Mouse (Mus musculus) kidney, embryonic 15.5 days (tissue): ENCODE measurements around the gene Mtmr1. TPM values are rescaled to one million over a fixed set of nuclear protein-coding genes. Genes with fewer than 3 reads are reported as not detected.

Source experiments
- ATAC-seq: fragments of 200-750 bp; cut with Nextera tagmentation; replicated peaks from 2 replicates; pipeline ENCODE4 v1.8.0; 2017; ENCODE audit warnings: moderate TSS enrichment; ENCODE audit not compliant: low FRiP score
- H3K27ac ChIP-seq: fragments of 300-500 bp; sonication (generic); 2 replicates; pipeline ENCODE4 v1.5.1; 2015; ENCODE audit warnings: mild to moderate bottlenecking, inconsistent platforms
- H3K27me3 ChIP-seq: fragments of 300-500 bp; sonication (generic); 2 replicates; pipeline ENCODE4 v1.6.1; 2015; ENCODE audit warnings: inconsistent platforms
- H3K36me3 ChIP-seq: fragments of 300-500 bp; sonication (generic); 2 replicates; pipeline ENCODE4 v1.6.1; 2015; ENCODE audit warnings: inconsistent platforms
- H3K4me1 ChIP-seq: fragments of 300-500 bp; sonication (generic); 2 replicates; pipeline ENCODE4 v1.6.1; 2015; ENCODE audit warnings: inconsistent platforms
- H3K4me2 ChIP-seq: fragments of 300-500 bp; sonication (generic); 2 replicates; pipeline ENCODE4 v1.6.1; 2015; ENCODE audit warnings: moderate library complexity, mild to moderate bottlenecking, inconsistent platforms
- H3K4me3 ChIP-seq: fragments of 300-500 bp; sonication (generic); replicated peaks from 2 replicates; pipeline ENCODE4 v1.5.1; 2015; ENCODE audit warnings: mild to moderate bottlenecking, inconsistent platforms
- H3K9ac ChIP-seq: fragments of 300-500 bp; sonication (generic); 2 replicates; pipeline ENCODE4 v1.6.1; 2015; ENCODE audit warnings: mild to moderate bottlenecking, inconsistent platforms
- H3K9me3 ChIP-seq: fragments of 300-500 bp; sonication (generic); replicated peaks from 2 replicates; pipeline ENCODE4 v1.6.1; 2016; ENCODE audit warnings: inconsistent platforms
- WGBS: fragments of 180-500 bp; shearing (Covaris S2); methylation state at CpG from one replicate; pipeline ENCODE4 v1.1.7; 2015; ENCODE audit warnings: mixed read lengths; 5-methylcytosine and 5-hydroxymethylcytosine counted together
- polyA plus RNA-seq: library from polyadenylated mRNA; unstranded; fragments of >200 nt; fragmentation: Nextera tagmentation; extraction: Ambion mirVana; gene quantifications from 2 replicates; pipeline ENCODE4 v1.2.1, GENCODE M21; 2015

Mtmr1 gene
- polyA plus RNA-seq, 1 experiment from 2014 or later: 9.3 TPM

DNA sequence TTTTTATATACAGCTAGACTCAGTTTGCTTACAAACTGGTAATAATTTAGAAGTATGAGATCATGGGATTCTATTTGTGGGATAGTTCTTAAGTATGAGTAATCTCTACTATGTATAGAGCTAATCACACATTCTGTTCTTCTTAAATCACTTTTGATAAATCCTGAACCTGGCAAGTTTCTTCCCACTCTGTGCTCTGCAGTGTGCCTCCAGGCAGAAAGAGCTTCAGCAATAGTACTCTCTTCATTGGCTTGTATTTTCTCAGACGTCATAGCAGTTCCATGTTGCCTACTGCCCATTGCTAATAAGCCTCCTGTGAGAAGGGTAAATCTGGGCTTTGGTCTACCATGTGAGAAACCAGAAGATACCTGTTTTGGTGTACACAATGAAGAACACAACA lies 43.8 kb downstream of the Mtmr1 start:
- H3K9me3 ChIP-seq: no peaks in the 10 kb centered on the region
- no peak overlapping the region for H3K4me2 ChIP-seq
- H3K27ac ChIP-seq: no peak overlapping the region
- H3K9ac ChIP-seq: no peak overlapping the region
- no peaks in the 10 kb centered on the region for H3K4me1 ChIP-seq
- WGBS: 64% methylated on average over 1 of the region's 1 CpGs
- no peaks in the 10 kb centered on the region for H3K36me3 ChIP-seq
- no peak overlapping the region for H3K4me3 ChIP-seq
- no peak for ATAC-seq
- no peaks in the 10 kb centered on the region for H3K27me3 ChIP-seq

DNA sequence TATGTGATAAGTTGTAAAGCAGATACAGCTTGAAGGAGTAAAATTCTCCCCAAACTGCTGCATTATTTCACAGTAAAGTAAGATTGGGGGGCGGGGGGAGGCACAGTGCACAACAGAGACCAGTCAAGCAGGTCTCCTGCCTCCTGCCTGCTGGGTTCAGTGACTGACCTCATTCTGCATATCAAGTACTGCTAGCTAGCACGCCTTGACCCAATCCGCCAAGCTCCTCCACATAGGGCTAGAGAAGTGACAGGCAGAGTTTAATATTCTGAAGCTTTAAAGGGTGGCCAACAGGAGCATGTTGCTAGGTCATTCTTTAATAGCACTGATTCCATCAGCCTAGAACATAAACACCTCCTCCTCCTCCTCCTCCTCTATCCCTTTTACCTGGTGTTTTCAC lies 48.2 kb downstream of the Mtmr1 start:
- Histone ChIP-seq H3K9me3 (no peaks in the 10 kb centered on the region), H3K36me3 (0 out of 2 replicates have a peak, but pooled peaks cover 4% of the 10 kb centered on the region), H3K9ac (no peak overlapping the region), H3K4me1 (no peaks in the 10 kb centered on the region), H3K27ac (no peak overlapping the region), H3K4me2 (no peak overlapping the region), H3K4me3 (no peak overlapping the region), H3K27me3 (0 out of 2 replicates have a peak, but pooled peaks cover 3% of the 10 kb centered on the region)
- WGBS: 50% methylated on average over 3 of the region's 3 CpGs
- ATAC-seq: no peak

DNA sequence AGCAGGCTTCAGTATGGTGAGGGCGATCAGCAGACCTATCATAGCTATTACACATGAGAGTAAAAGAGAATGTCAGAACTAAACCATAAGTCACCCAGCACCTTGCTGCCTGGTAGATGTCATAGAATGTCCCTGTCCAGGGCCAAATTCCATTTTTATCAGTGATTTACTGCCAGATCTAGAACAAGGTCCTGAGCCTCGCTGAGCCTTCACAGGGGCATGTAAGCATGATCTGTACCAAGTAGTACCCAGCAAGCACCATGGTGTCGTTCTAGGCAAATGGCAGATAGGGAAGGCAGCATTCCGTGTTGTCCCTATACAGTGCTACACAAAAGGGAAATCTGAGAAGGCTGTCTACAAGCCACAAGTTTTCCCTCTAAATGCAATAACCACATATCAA lies 49.1 kb downstream of the Mtmr1 start:
- H3K9me3 ChIP-seq: no peaks in the 10 kb centered on the region
- ATAC-seq: no peak
- H3K9ac ChIP-seq: no peak overlapping the region
- no peak overlapping the region for H3K4me2 ChIP-seq
- no peak overlapping the region for H3K27ac ChIP-seq
- 0 out of 2 replicates have a peak, but pooled peaks cover 3% of the 10 kb centered on the region for H3K27me3 ChIP-seq
- 0 out of 2 replicates have a peak, but pooled peaks cover 4% of the 10 kb centered on the region for H3K36me3 ChIP-seq
- H3K4me1 ChIP-seq: no peaks in the 10 kb centered on the region
- no peak overlapping the region for H3K4me3 ChIP-seq
- 85% methylated on average over 4 of the region's 4 CpGs for WGBS

DNA sequence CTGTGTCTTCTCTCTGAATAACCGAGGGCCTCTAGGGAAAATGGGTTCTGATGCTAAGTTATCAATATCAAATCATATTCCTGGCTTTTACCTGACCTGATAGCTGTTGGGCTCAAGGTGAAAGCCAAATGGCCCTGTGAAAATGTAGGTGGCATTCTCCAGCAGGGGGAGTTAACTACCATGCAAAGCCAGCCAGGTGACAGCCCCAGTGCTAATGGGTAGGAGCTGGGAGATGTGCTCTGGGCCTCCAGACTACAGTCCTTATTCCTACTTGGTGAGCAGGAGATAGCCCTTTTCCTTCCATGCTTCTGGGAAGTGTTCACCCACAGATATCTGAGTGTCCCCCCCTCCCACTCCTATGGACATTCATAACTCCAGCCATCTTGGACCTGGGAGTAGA lies 60.3 kb downstream of the Mtmr1 start:
- 69% methylated on average over 1 of the region's 1 CpGs for WGBS
- ATAC-seq: no peak
- Histone ChIP-seq H3K9me3 (no peaks in the 10 kb centered on the region), H3K27me3 (no peaks in the 10 kb centered on the region; the same call in 1 of the 2 replicates), H3K4me2 (no peak overlapping the region), H3K36me3 (peaks cover 4% of the 10 kb centered on the region; the same call in 1 of the 2 replicates), H3K27ac (no peak overlapping the region), H3K4me1 (no peaks in the 10 kb centered on the region), H3K4me3 (no peak overlapping the region), H3K9ac (no peak overlapping the region)

DNA sequence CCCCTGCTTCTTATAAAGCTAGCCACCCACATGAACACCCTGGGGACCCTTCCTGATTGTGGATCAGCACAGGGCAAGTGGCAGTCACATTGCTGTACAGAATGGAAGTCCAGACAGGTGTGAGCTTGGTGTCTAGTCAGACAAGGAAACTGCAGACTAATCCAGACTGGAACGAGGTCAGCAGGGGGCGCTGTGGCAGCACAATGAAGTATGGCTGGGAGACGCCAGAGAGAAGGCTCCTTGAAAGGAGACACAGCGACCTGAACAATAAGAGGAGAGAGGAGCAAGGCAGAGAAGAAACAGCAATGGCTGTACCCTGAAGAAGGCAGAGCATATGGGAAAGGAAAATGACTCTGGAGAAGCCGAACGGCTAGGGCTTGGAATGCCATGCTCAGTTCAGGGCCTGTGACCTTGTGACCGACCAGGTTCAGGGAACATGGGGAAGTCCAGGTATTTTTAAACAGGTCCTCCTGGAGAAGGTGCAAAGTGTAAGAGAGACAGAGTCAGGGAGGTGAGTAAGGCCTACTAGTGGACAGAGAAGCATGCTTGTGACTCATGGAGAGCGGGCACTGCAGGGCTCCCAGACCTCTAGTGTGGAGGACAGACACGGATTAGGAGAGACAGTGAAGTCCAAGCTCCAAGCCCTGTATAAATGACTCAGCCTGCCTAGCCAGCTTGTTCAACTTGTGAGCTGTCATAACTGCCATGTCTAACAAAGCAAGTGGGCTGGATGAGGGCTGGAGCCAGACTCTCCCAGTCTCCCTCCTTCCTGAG lies 61.4 kb downstream of the Mtmr1 start:
- no peaks in the 10 kb centered on the region for H3K27me3 ChIP-seq
- WGBS: 49% methylated on average over 9 of the region's 9 CpGs
- peak; percentile 60; the same call in 1 of the 2 replicates for ATAC-seq
- no peaks in the 10 kb centered on the region for H3K9me3 ChIP-seq
- H3K27ac ChIP-seq: no peak overlapping the region
- H3K36me3 ChIP-seq: peaks cover 4% of the 10 kb centered on the region; the same call in 1 of the 2 replicates
- H3K9ac ChIP-seq: no peak overlapping the region
- no peaks in the 10 kb centered on the region for H3K4me1 ChIP-seq
- no peak overlapping the region for H3K4me3 ChIP-seq
- no peak overlapping the region for H3K4me2 ChIP-seq

DNA sequence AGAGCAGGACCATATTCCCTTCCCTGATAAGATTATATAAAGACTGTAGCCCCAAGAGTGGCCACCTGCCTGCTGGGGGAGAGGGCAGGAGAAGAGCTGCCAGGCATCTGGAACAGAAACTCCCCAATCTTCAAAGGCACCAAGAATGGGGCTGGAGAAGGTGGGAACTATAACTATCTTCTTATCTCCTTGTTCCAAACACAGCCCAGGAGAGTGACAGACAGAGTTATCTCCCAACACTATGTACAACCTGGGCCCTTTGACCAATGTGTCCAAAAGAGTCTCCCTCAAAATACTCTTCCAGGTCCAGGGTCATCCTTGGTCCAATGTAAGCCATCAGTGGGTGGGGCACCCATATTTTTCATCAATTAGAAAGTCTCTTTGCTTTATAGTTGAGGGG lies 62.9 kb downstream of the Mtmr1 start:
- H3K4me2 ChIP-seq: no peak overlapping the region
- ATAC-seq: no peak
- no peaks in the 10 kb centered on the region for H3K9me3 ChIP-seq
- no peak overlapping the region for H3K9ac ChIP-seq
- no peaks in the 10 kb centered on the region for H3K4me1 ChIP-seq
- H3K27me3 ChIP-seq: no peaks in the 10 kb centered on the region
- no peak overlapping the region for H3K4me3 ChIP-seq
- 0 out of 2 replicates have a peak, but pooled peaks cover 4% of the 10 kb centered on the region for H3K36me3 ChIP-seq
- H3K27ac ChIP-seq: no peak overlapping the region

DNA sequence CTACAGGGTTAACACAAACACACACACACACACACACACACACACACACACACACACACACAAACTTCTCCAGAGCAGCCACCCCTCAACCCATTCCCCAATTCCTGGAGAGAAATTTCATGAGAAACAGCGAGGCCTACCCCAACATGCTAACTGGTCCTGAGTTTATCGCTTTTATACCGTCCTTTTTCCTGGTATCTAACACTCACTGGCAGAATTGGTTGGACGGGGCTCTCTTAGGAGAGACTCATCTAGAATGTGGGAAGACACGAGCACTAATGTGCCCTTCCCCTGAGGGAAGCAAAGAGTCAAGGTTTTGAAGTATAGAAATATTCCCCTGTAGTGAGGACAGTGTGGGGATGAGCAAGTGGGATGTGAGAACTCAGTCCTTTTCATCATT lies 66.3 kb downstream of the Mtmr1 start:
- Histone ChIP-seq H3K27ac (no peak overlapping the region), H3K27me3 (no peaks in the 10 kb centered on the region), H3K4me1 (no peaks in the 10 kb centered on the region), H3K4me3 (no peak overlapping the region), H3K4me2 (no peak overlapping the region), H3K36me3 (no peaks in the 10 kb centered on the region), H3K9me3 (no peaks in the 10 kb centered on the region), H3K9ac (no peak overlapping the region)
- WGBS: 86% methylated on average over 5 of the region's 5 CpGs
- ATAC-seq: no peak

DNA sequence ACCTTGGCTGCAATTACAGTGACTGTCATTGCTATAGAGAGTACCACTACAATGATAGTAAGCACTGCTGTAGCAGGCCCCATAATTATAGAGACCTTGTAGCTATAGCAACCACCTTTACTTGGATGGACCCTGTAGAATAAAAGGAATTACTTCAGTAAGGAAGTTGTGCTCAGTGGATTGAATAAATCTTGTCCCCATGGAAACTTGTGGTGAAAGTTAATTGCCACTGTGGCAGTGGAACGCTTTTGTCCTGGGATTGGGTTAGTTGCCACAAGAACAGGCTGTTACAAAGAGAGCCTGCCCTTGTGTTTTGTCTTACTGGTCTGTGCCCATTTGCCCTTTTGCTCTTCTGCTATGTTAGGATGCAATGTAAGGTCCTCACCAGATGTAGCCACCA lies 69.9 kb downstream of the Mtmr1 start:
- 94% methylated on average over 1 of the region's 1 CpGs for WGBS
- Histone ChIP-seq H3K4me3 (no peak overlapping the region), H3K36me3 (no peaks in the 10 kb centered on the region; the same call in 1 of the 2 replicates), H3K9me3 (no peaks in the 10 kb centered on the region), H3K4me2 (no peak overlapping the region), H3K27ac (no peak overlapping the region), H3K9ac (no peak overlapping the region), H3K4me1 (no peaks in the 10 kb centered on the region), H3K27me3 (no peaks in the 10 kb centered on the region)
- no peak for ATAC-seq

DNA sequence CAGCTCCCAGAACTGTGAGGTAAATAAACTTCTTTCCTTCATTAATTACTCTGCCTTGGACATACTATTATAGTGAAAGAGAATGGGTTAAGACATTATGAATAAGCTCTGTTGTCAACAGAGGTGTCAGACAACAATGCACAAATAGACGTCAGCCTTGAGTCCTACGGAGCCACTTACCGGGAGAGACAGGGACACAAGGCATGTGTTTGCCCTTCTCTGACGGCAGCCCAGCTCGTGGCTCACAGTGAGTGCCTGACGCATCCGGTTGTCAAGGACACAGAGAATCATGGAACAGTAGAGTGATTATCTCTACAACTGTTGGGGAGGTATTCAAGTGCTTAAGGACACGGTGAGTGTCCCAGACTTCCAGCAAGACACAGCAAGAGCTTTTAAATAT lies 70.3 kb downstream of the Mtmr1 start:
- Histone ChIP-seq H3K9me3 (no peaks in the 10 kb centered on the region), H3K4me2 (no peak overlapping the region), H3K36me3 (no peaks in the 10 kb centered on the region; the same call in 1 of the 2 replicates), H3K27ac (no peak overlapping the region), H3K27me3 (no peaks in the 10 kb centered on the region), H3K4me3 (no peak overlapping the region), H3K4me1 (no peaks in the 10 kb centered on the region), H3K9ac (no peak overlapping the region)
- ATAC-seq: no peak
- 82% methylated on average over 8 of the region's 8 CpGs for WGBS

DNA sequence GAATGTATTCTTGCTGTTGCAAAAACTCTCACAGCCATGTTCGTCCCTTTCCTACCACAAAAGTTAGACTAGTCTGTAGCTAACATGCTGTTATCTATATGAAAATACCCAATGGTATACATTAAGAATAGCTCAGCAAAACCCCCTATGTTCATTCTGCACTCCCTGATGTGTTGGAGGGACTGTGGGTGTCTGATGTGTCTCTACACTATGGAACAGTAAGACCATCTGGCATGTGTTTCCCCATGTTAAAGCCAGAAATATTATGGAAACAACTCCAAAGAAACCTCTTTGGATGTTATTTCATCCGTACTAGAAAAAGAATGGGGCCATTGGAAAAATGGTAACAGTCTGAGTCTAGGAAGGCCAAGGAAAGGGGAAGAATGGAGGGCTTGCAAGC lies 71.0 kb downstream of the Mtmr1 start:
- Histone ChIP-seq H3K4me3 (no peak overlapping the region), H3K27me3 (no peaks in the 10 kb centered on the region), H3K9me3 (no peaks in the 10 kb centered on the region), H3K9ac (no peak overlapping the region), H3K36me3 (no peaks in the 10 kb centered on the region; the same call in 1 of the 2 replicates), H3K4me1 (no peaks in the 10 kb centered on the region), H3K27ac (no peak overlapping the region), H3K4me2 (no peak overlapping the region)
- whole genome bisulfite sequencing: 83% methylated on average over 2 of the region's 2 CpGs
- no peak for ATAC-seq

DNA sequence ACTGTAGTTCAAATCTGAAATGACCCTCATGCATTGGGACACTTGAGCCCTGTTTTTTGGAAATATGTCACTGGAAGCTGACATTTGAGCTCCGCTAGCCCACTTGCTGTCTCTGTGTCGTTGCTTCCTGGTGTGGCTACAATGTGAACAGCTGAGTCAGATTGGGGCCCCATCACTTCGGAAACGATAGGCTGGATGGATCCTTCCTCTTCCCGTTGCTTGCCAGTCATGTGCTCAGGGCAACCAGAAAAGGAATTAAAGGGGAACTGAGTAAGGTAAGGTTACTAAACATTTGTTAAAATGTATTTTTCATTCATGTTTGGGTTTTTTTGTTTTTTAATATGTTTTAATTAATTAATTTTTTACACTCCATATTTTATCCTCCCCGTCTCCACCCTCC lies 74.9 kb downstream of the Mtmr1 start:
- ATAC-seq: no peak
- H3K9me3 ChIP-seq: no peaks in the 10 kb centered on the region
- H3K36me3 ChIP-seq: no peaks in the 10 kb centered on the region; the same call in 1 of the 2 replicates
- WGBS: 88% methylated on average over 6 of the region's 6 CpGs
- no peaks in the 10 kb centered on the region for H3K4me1 ChIP-seq
- H3K27ac ChIP-seq: no peak overlapping the region
- no peak overlapping the region for H3K4me2 ChIP-seq
- H3K4me3 ChIP-seq: no peak overlapping the region
- H3K9ac ChIP-seq: no peak overlapping the region
- no peaks in the 10 kb centered on the region for H3K27me3 ChIP-seq

DNA sequence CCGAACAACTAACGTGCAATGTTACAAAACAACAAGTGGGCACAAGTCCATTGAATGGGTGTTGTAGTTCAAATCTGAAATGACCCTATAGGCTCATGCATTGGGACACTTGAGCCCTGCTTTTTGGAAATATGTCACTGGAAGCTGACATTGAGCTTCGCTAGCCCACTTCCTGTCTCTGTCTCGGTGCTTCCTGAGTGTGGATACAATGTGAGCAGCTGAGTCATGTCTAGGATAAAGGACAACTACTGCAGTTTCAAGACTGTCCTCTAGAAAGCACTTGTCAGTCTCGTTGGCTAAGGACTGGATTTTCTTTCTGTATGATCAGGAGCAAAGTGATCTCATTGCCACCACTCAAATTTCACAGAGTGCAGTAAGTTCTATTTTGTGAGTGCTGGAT lies 78.4 kb downstream of the Mtmr1 start:
- no peak overlapping the region for H3K9ac ChIP-seq
- H3K27me3 ChIP-seq: no peaks in the 10 kb centered on the region
- no peak overlapping the region for H3K27ac ChIP-seq
- H3K9me3 ChIP-seq: no peaks in the 10 kb centered on the region
- ATAC-seq: no peak
- H3K36me3 ChIP-seq: no peaks in the 10 kb centered on the region; the same call in 1 of the 2 replicates
- no peak overlapping the region for H3K4me2 ChIP-seq
- no peak overlapping the region for H3K4me3 ChIP-seq
- no peaks in the 10 kb centered on the region for H3K4me1 ChIP-seq
- WGBS: 77% methylated on average over 5 of the region's 5 CpGs
